Mouse (Mus musculus): ENCODE measurements around the gene Tmem150c.

The Tmem150c gene

GRCm38 (mm10) chr5:100096955-100097354 lies 62.7 kb downstream of the Tmem150c start:
- DNase-seq = no peak

- DNase-seq = peak; percentile 50
These were observed 68.0 kb downstream of the Tmem150c start for GRCm38 (mm10) chr5:100091602-100092001.

GRCm38 (mm10) chr5:100091263-100091594 lies 68.4 kb downstream of the Tmem150c start:
- no peak for DNase-seq

- DNase-seq = no peak
These were observed 68.9 kb downstream of the Tmem150c start for GRCm38 (mm10) chr5:100090515-100091262.

- no peak for DNase-seq
These were observed 74.5 kb downstream of the Tmem150c start for GRCm38 (mm10) chr5:100085097-100085496.

GRCm38 (mm10) chr5:100083953-100084562 lies 75.5 kb downstream of the Tmem150c start:
- DNase-seq = no peak

- no peak for DNase-seq
These were observed 77.6 kb downstream of the Tmem150c start for GRCm38 (mm10) chr5:100082006-100082405.

GRCm38 (mm10) chr5:100079931-100080275 lies 79.7 kb downstream of the Tmem150c start:
- DNase-seq = no peak

- peak; percentile 40 for DNase-seq
These were observed 80.3 kb downstream of the Tmem150c start for GRCm38 (mm10) chr5:100079040-100079930.

- peak; percentile 26 for DNase-seq
These were observed 85.0 kb downstream of the Tmem150c start for GRCm38 (mm10) chr5:100074571-100074970.

- no peak for DNase-seq
These were observed 87.1 kb downstream of the Tmem150c start for GRCm38 (mm10) chr5:100072557-100072956.

GRCm38 (mm10) chr5:100071541-100071940 lies 88.1 kb downstream of the Tmem150c start:
- DNase-seq = peak; percentile 55

- DNase-seq = peak; percentile 90
These were observed 89.4 kb downstream of the Tmem150c start for GRCm38 (mm10) chr5:100070255-100070654.

- no peak for DNase-seq
These were observed 90.1 kb downstream of the Tmem150c start for GRCm38 (mm10) chr5:100069526-100069925.

GRCm38 (mm10) chr5:100067579-100067978 lies 92.0 kb downstream of the Tmem150c start:
- DNase-seq = no peak

GRCm38 (mm10) chr5:100060876-100061275 lies 98.7 kb downstream of the Tmem150c start:
- DNase-seq = no peak

GRCm38 (mm10) chr5:100059326-100059725 lies 100.3 kb downstream of the Tmem150c start:
- DNase-seq = no peak

- DNase-seq = no peak
These were observed 100.9 kb downstream of the Tmem150c start for GRCm38 (mm10) chr5:100058729-100059128.

GRCm38 (mm10) chr5:100057461-100058209 lies 102.0 kb downstream of the Tmem150c start:
- DNase-seq = no peak

GRCm38 (mm10) chr5:100055866-100056369 lies 103.7 kb downstream of the Tmem150c start:
- DNase-seq = no peak

- DNase-seq = no peak
These were observed 104.6 kb downstream of the Tmem150c start for GRCm38 (mm10) chr5:100054807-100055547.

GRCm38 (mm10) chr5:100052728-100053127 lies 106.9 kb downstream of the Tmem150c start:
- DNase-seq = no peak

Measured in thymus, postnatal 4 days (tissue).